Mouse (Mus musculus) MEL (cell line): ENCODE results near the gene Gfy. TPM values are rescaled to one million over a fixed set of nuclear protein-coding genes. Genes with fewer than 3 reads are reported as not detected.

Experiments used
- DNase-seq: peaks from one replicate; pipeline ENCODE4 v3.0.0; 2011; ENCODE audit warnings: low read depth, low spot score
- H3K27ac ChIP-seq: 2 replicates; pipeline ENCODE4 v1.5.1; 2012; ENCODE audit warnings: low read depth, mild to moderate bottlenecking, control low read depth, low read length, moderate library complexity; ENCODE audit not compliant: control insufficient read depth
- H3K27me3 ChIP-seq, 2 experiments: fragments of 150-350 bp in 1 of 2; sonication (generic) in 1 of 2; 2 replicates each; pipeline ENCODE4 v1.6.1; 2012; ENCODE audit warnings: low read length in 2 of 2, mild to moderate bottlenecking in 2 of 2, improper control_type of control experiment in 1 of 2, moderate library complexity in 1 of 2; ENCODE audit not compliant: insufficient read depth in 2 of 2, control insufficient read depth in 1 of 2
- H3K36me3 ChIP-seq, 2 experiments: 2 replicates each; pipeline ENCODE4 v1.6.1; 2012 to 2014; ENCODE audit warnings: low read length in 2 of 2, improper control_type of control experiment in 1 of 2, inconsistent platforms in 1 of 2, mild to moderate bottlenecking in 1 of 2; ENCODE audit not compliant: insufficient read depth in 2 of 2, control insufficient read depth in 1 of 2
- H3K4me1 ChIP-seq, 2 experiments: fragments of 150-350 bp in 1 of 2; sonication (generic) in 1 of 2; 2 replicates each; pipeline ENCODE4 v1.6.1; 2012; ENCODE audit warnings: low read length in 2 of 2, improper control_type of control experiment in 1 of 2, mild to moderate bottlenecking in 1 of 2; ENCODE audit not compliant: insufficient read depth in 2 of 2, control insufficient read depth in 1 of 2
- H3K4me3 ChIP-seq, 2 experiments: fragments of 150-350 bp in 1 of 2; sonication (generic) in 1 of 2; 2 replicates each; pipeline ENCODE4 v1.5.1; 2012; ENCODE audit warnings: low read depth in 2 of 2, low read length in 2 of 2, mild to moderate bottlenecking in 2 of 2, moderate library complexity in 2 of 2, control low read depth in 1 of 2, improper control_type of control experiment in 1 of 2; ENCODE audit not compliant: control insufficient read depth in 1 of 2, insufficient read depth in 1 of 2
- H3K79me2 ChIP-seq: 2 replicates; pipeline ENCODE4 v1.6.1; 2012; ENCODE audit warnings: mild to moderate bottlenecking, low read length, moderate library complexity; ENCODE audit not compliant: control insufficient read depth, poor library complexity, insufficient read depth
- H3K9ac ChIP-seq: 2 replicates; pipeline ENCODE4 v1.6.1; 2012; ENCODE audit warnings: low read depth, mild to moderate bottlenecking, control low read depth, low read length, moderate library complexity; ENCODE audit not compliant: control insufficient read depth, poor library complexity, severe bottlenecking
- H3K9me3 ChIP-seq: fragments of 150-350 bp; sonication (generic); replicated peaks from 2 replicates; pipeline ENCODE4 v1.6.1; 2012; ENCODE audit warnings: mild to moderate bottlenecking, low read length, improper control_type of control experiment, moderate library complexity; ENCODE audit not compliant: insufficient read depth
- BHLHE40 ChIP-seq: IDR thresholded peaks from 2 replicates; pipeline ENCODE4 v1.6.1; 2012; ENCODE audit warnings: low read depth, mild to moderate bottlenecking, inconsistent platforms, low read length, improper control_type of control experiment, borderline replicate concordance
- CHD1 ChIP-seq: IDR thresholded peaks from 2 replicates; pipeline ENCODE4 v1.6.1; 2012; ENCODE audit warnings: low read depth, mild to moderate bottlenecking, inconsistent platforms, low read length, improper control_type of control experiment
- CHD2 ChIP-seq: IDR thresholded peaks from 2 replicates; pipeline ENCODE4 v1.6.1; 2011; ENCODE audit warnings: low read length, improper control_type of control experiment
- CTCF ChIP-seq, 3 experiments: IDR thresholded peaks in 2 of 3; conservative IDR thresholded peaks in 1 of 3; 2 replicates each; pipeline ENCODE4 v1.5.1; 2011 to 2012; ENCODE audit warnings: low read length in 3 of 3, low read depth in 2 of 3, mild to moderate bottlenecking in 2 of 3, improper control_type of control experiment in 1 of 3, inconsistent platforms in 1 of 3, mixed read lengths in 1 of 3, moderate library complexity in 1 of 3; ENCODE audit not compliant: control insufficient read depth in 1 of 3, insufficient read depth in 1 of 3, poor library complexity in 1 of 3, severe bottlenecking in 1 of 3
- E2F4 ChIP-seq: IDR thresholded peaks from 2 replicates; pipeline ENCODE4 v1.6.1; 2011; ENCODE audit warnings: low read depth, low read length, improper control_type of control experiment, borderline replicate concordance
- ELF1 ChIP-seq: IDR thresholded peaks from 2 replicates; pipeline ENCODE4 v1.6.1; 2014; ENCODE audit warnings: low read depth, mild to moderate bottlenecking, inconsistent platforms, low read length, improper control_type of control experiment, moderate library complexity
- EP300 ChIP-seq, 2 experiments: IDR thresholded peaks; 2 replicates each; pipeline ENCODE4 v1.6.1; 2011; ENCODE audit warnings: improper control_type of control experiment in 2 of 2, low read length in 2 of 2, low read depth in 1 of 2, mild to moderate bottlenecking in 1 of 2
- ETS1 ChIP-seq: IDR thresholded peaks from 2 replicates; pipeline ENCODE4 v1.6.1; 2012; ENCODE audit warnings: low read depth, mild to moderate bottlenecking, inconsistent platforms, low read length, improper control_type of control experiment, moderate library complexity
- GABPA ChIP-seq: IDR thresholded peaks from 2 replicates; pipeline ENCODE4 v1.6.1; 2012; ENCODE audit warnings: low read depth, mild to moderate bottlenecking, inconsistent platforms, low read length, improper control_type of control experiment, moderate library complexity
- GATA1 ChIP-seq: IDR thresholded peaks from 2 replicates; pipeline ENCODE4 v1.6.1; 2011; ENCODE audit warnings: low read depth, low read length, improper control_type of control experiment
- HCFC1 ChIP-seq: IDR thresholded peaks from 2 replicates; pipeline ENCODE4 v1.6.1; 2012; ENCODE audit warnings: low read depth, mild to moderate bottlenecking, inconsistent platforms, low read length, improper control_type of control experiment, moderate library complexity
- KAT2A ChIP-seq: conservative IDR thresholded peaks from 2 replicates; pipeline ENCODE4 v1.6.1; 2012; ENCODE audit warnings: low read depth, low read length, improper control_type of control experiment, inconsistent platforms
- MAFK ChIP-seq: IDR thresholded peaks from 2 replicates; pipeline ENCODE4 v1.6.1; 2011; ENCODE audit warnings: low read depth, mild to moderate bottlenecking, low read length, improper control_type of control experiment, borderline replicate concordance
- MAX ChIP-seq: IDR thresholded peaks from 2 replicates; pipeline ENCODE4 v1.6.1; 2011; ENCODE audit warnings: low read length, improper control_type of control experiment
- MAZ ChIP-seq: IDR thresholded peaks from 2 replicates; pipeline ENCODE4 v1.6.1; 2012; ENCODE audit warnings: low read depth, mild to moderate bottlenecking, inconsistent platforms, low read length, improper control_type of control experiment
- MXI1 ChIP-seq: IDR thresholded peaks from 2 replicates; pipeline ENCODE4 v1.6.1; 2011; ENCODE audit warnings: mild to moderate bottlenecking, low read depth, low read length, improper control_type of control experiment
- MYB ChIP-seq: IDR thresholded peaks from 2 replicates; pipeline ENCODE4 v1.6.1; 2011; ENCODE audit warnings: mild to moderate bottlenecking, low read depth, low read length, improper control_type of control experiment
- MYC ChIP-seq: IDR thresholded peaks from 2 replicates; pipeline ENCODE4 v1.6.1; 2011; ENCODE audit warnings: low read depth, mild to moderate bottlenecking, low read length, improper control_type of control experiment, moderate library complexity
- NRF1 ChIP-seq: IDR thresholded peaks from 2 replicates; pipeline ENCODE4 v1.6.1; 2014; ENCODE audit warnings: low read depth, mild to moderate bottlenecking, inconsistent platforms, low read length, improper control_type of control experiment, moderate library complexity; ENCODE audit not compliant: poor library complexity, insufficient read depth, severe bottlenecking
- POLR2A ChIP-seq, 2 experiments: IDR thresholded peaks; 2 replicates each; pipeline ENCODE4 v1.6.1; 2011 to 2012; ENCODE audit warnings: low read length in 2 of 2, mild to moderate bottlenecking in 2 of 2, control low read depth in 1 of 2, improper control_type of control experiment in 1 of 2, low read depth in 1 of 2, moderate library complexity in 1 of 2; ENCODE audit not compliant: control insufficient read depth in 1 of 2, insufficient read depth in 1 of 2, poor library complexity in 1 of 2
- POLR2AphosphoS2 ChIP-seq: IDR thresholded peaks from 2 replicates; pipeline ENCODE4 v1.6.1; 2011; ENCODE audit warnings: low read length, improper control_type of control experiment
- POLR2AphosphoS5 ChIP-seq: IDR thresholded peaks from 2 replicates; pipeline ENCODE4 v1.6.1; 2012; ENCODE audit warnings: low read depth, borderline replicate concordance, mild to moderate bottlenecking, inconsistent platforms, low read length, moderate library complexity, mixed read lengths
- RAD21 ChIP-seq: IDR thresholded peaks from 2 replicates; pipeline ENCODE4 v1.6.1; 2011; ENCODE audit warnings: mild to moderate bottlenecking, low read depth, low read length, improper control_type of control experiment
- RCOR1 ChIP-seq: IDR thresholded peaks from 2 replicates; pipeline ENCODE4 v1.6.1; 2012; ENCODE audit warnings: low read depth, mild to moderate bottlenecking, inconsistent platforms, low read length, improper control_type of control experiment
- SIN3A ChIP-seq: IDR thresholded peaks from 2 replicates; pipeline ENCODE4 v1.6.1; 2012; ENCODE audit warnings: low read length, improper control_type of control experiment, inconsistent platforms
- SMC3 ChIP-seq: IDR thresholded peaks from 2 replicates; pipeline ENCODE4 v1.6.1; 2011; ENCODE audit warnings: low read depth, low read length, improper control_type of control experiment
- TAL1 ChIP-seq: IDR thresholded peaks from 2 replicates; pipeline ENCODE4 v1.6.1; 2012; ENCODE audit warnings: mild to moderate bottlenecking, inconsistent platforms, low read length, moderate library complexity, mixed read lengths
- TBP ChIP-seq: IDR thresholded peaks from 2 replicates; pipeline ENCODE4 v1.8.0; 2011; ENCODE audit warnings: low read depth, low read length, improper control_type of control experiment
- TCF12 ChIP-seq: IDR thresholded peaks from 2 replicates; pipeline ENCODE4 v1.6.1; 2014; ENCODE audit warnings: low read depth, mild to moderate bottlenecking, inconsistent platforms, low read length, improper control_type of control experiment, moderate library complexity
- UBTF ChIP-seq: IDR thresholded peaks from 2 replicates; pipeline ENCODE4 v1.6.1; 2012; ENCODE audit warnings: low read depth, mild to moderate bottlenecking, inconsistent platforms, low read length, improper control_type of control experiment, moderate library complexity, borderline replicate concordance; ENCODE audit not compliant: insufficient read depth
- USF2 ChIP-seq, 2 experiments: IDR thresholded peaks; 2 replicates each; pipeline ENCODE4 v1.6.1; 2011 to 2012; ENCODE audit warnings: improper control_type of control experiment in 2 of 2, low read length in 2 of 2, borderline replicate concordance in 1 of 2, inconsistent platforms in 1 of 2, low read depth in 1 of 2, mild to moderate bottlenecking in 1 of 2; ENCODE audit not compliant: insufficient read depth in 1 of 2
- ZC3H11A ChIP-seq: IDR thresholded peaks from 2 replicates; pipeline ENCODE4 v1.6.1; 2012; ENCODE audit warnings: low read depth, mild to moderate bottlenecking, inconsistent platforms, low read length, improper control_type of control experiment
- ZKSCAN1 ChIP-seq: IDR thresholded peaks from 2 replicates; pipeline ENCODE4 v1.6.1; 2012; ENCODE audit warnings: low read depth, mild to moderate bottlenecking, inconsistent platforms, low read length, improper control_type of control experiment, moderate library complexity
- ZMIZ1 ChIP-seq: IDR thresholded peaks from 2 replicates; pipeline ENCODE4 v1.6.1; 2012; ENCODE audit warnings: low read depth, mild to moderate bottlenecking, inconsistent platforms, low read length, improper control_type of control experiment, moderate library complexity
- ZNF384 ChIP-seq: IDR thresholded peaks from 2 replicates; pipeline ENCODE4 v1.6.1; 2012; ENCODE audit warnings: low read depth, mild to moderate bottlenecking, inconsistent platforms, low read length, improper control_type of control experiment
- polyA plus RNA-seq, 2 experiments: library from polyadenylated mRNA; stranded (reverse) in 1 of 2; unstranded in 1 of 2; fragments of >175 nt in 1 of 2; fragments of >200 nt in 1 of 2; gene quantifications; 2 replicates each; pipeline versions ENCODE4 v1.2.1 to v1.2.4; 2012; ENCODE audit warnings: low replicate concordance in 2 of 2, low read depth in 1 of 2; ENCODE audit not compliant: insufficient read length in 2 of 2, insufficient read depth in 1 of 2, missing spikeins in 1 of 2
- total RNA-seq: library from RNA; depleted of rRNA; stranded (reverse); fragments of 300-350 nt; gene quantifications from 2 replicates; pipeline ENCODE4 v1.2.3, GENCODE M21; 2012

The Gfy gene
- total and polyA plus RNA-seq, 3 experiments, result not detected

DNA sequence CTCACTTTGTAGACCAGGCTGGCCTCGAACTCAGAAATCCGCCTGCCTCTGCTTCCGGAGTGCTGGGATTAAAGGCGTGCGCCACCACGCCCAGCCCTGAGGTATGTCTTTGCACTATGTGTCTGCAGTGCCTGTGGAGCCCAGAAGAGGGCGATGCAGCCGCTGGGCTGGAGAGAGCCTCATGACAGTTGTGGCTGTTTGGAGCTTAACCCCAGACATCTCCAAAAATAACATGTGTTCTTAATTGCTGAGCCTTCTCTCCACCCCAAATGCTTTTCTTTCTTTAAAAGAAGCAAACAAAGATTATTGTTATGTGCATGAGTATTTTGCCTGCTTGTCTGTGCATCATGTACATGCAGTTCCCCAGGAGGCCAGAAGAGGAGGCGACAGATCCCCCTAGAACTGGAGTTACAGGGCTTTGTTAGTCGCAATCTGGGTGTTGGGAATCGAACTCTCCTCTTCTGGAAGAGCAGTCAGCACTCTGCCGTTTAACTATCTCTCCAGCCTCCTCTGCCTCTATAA, 24.3 kb downstream of the Gfy start:
- H3K36me3 ChIP-seq, result peaks cover 0 to 7% of the 10 kb centered on the region in 2 experiments; a peak in 2 of 4 replicates
- DNase-seq, result peak; percentile 89

DNA sequence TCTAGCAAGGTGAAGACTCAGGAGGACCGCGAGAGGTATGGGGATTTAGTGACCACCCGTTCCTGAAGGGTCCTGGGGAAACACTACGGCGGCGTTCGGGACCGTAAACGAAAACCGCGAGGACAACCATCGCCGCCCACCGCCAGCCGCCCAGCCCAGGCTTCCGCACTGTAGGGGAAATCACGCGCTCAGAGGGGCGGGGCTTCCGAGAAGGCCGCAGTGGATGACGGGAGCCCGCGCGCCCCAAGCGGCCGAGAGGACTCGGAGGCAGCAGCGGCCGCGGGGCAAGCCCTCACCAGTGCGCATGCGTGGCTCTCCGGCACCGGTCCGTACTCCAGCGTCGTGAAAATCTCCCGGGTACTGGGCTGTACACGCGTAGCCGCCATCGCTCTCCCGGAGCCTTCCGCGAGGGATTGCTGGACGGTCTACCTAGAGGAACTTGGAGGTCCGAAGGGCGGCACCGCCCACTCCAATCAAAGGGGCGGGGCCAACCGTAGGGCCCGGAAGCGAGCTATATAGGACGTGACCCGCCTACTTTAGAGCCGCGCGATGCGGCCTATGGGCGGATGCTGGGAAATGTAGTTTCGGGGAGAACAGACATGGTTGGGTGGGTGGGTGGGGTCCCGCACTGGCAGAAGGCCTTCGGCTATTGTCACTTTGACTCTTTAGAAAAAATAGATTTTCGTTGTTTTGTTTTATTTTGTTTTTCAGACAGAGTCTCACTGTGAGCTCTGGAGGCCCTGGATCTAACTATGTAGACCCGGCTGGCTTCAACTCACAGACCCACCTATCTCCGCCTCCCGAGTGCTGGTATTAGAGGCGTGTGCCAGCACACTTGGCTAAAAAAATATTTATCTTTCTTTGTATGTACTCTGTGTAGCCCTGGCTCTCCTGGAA, 25.0 kb downstream of the Gfy start, which contains the start of the genes Pih1d1 and Aldh16a1:
Pih1d1 (plus strand) TSS at position 208 of the 897 bp plus-strand sequence.
Aldh16a1 (minus strand) TSS at position 489 of the 897 bp plus-strand sequence.
- H3K27me3 ChIP-seq, result no peaks in the 10 kb centered on the region
- TF ChIP-seq UBTF, result 0 out of 2 replicates have a peak, but pooled peaks have one; percentile 17
- peak; percentile 97 for TF ChIP-seq NRF1
- TF ChIP-seq KAT2A, result peak; percentile 65
- peak; percentile 82 for TF ChIP-seq SIN3A
- TF ChIP-seq CHD1, result 0 out of 2 replicates have a peak, but pooled peaks have one; percentile 56
- peak; percentile 44; the same call in 1 of the 2 replicates for TF ChIP-seq ETS1
- no peak for TF ChIP-seq USF2 (IDR thresholded peaks at IDR 0.05; ENCODE audit: borderline replicate concordance in 1 of 2, insufficient read depth in 1 of 2, low read depth in 1 of 2, low read length in 2 of 2)
- TF ChIP-seq MAX, result peak; percentile 89
- no peak for TF ChIP-seq RAD21
- no peak for TF ChIP-seq ZC3H11A
- peak; percentile 76; the same call in 1 of the 2 replicates for TF ChIP-seq E2F4
- peak; percentile 61 for TF ChIP-seq CHD2
- peak; percentile 51; the same call in 1 of the 2 replicates for TF ChIP-seq RCOR1
- peak in 2 of 3 experiments; percentile 37 to 47; a peak in 4 of 6 replicates for TF ChIP-seq CTCF (IDR thresholded peaks at IDR 0.05 in 2 of 3, conservative IDR thresholded peaks at IDR 0.05 in 1 of 3; ENCODE audit: control insufficient read depth in 1 of 3, insufficient read depth in 1 of 3, low read depth in 2 of 3, low read length in 3 of 3, poor library complexity in 1 of 3, severe bottlenecking in 1 of 3)

More for the DNA sequence above, 24.3 kb downstream of the Gfy start:
- H3K27me3 ChIP-seq, result no peaks in the 10 kb centered on the region
- H3K9ac ChIP-seq, result peak overlapping the region; percentile 63
- peaks cover 7% of the 10 kb centered on the region; the same call in 1 of the 2 replicates for H3K79me2 ChIP-seq
- peaks cover 4 to 12% of the 10 kb centered on the region in 2 experiments; a peak in 3 of 4 replicates for H3K4me1 ChIP-seq
- H3K4me3 ChIP-seq, result peak overlapping the region; percentile 69 to 85
- no peaks in the 10 kb centered on the region for H3K9me3 ChIP-seq
- TF ChIP-seq MAX (peak; percentile 62; the same call in 1 of the 2 replicates), GATA1 (no peak), CHD1 (no peak), ETS1 (peak; percentile 29; the same call in 1 of the 2 replicates), KAT2A (no peak), MAZ (no peak), MAFK (no peak), ZMIZ1 (no peak), POLR2AphosphoS2 (no peak), ZC3H11A (0 out of 2 replicates have a peak, but pooled peaks have one; percentile 7), POLR2A (IDR thresholded peaks at IDR 0.05; ENCODE audit: control insufficient read depth in 1 of 2, insufficient read depth in 1 of 2, low read depth in 1 of 2, low read length in 2 of 2, poor library complexity in 1 of 2) (no peak), EP300 (IDR thresholded peaks at IDR 0.05; ENCODE audit: low read depth in 1 of 2, low read length in 2 of 2) (0 out of 4 replicates have a peak, but pooled peaks of 1 of the 2 experiments have one; percentile 20), POLR2AphosphoS5 (no peak), ELF1 (peak; percentile 57; the same call in 1 of the 2 replicates), TAL1 (no peak), CHD2 (no peak), NRF1 (no peak), HCFC1 (no peak; the same call in none of the 2 replicates), CTCF (IDR thresholded peaks at IDR 0.05 in 2 of 3, conservative IDR thresholded peaks at IDR 0.05 in 1 of 3; ENCODE audit: control insufficient read depth in 1 of 3, insufficient read depth in 1 of 3, low read depth in 2 of 3, low read length in 3 of 3, poor library complexity in 1 of 3, severe bottlenecking in 1 of 3) (peak; percentile 66 to 77 (median 68)), MYC (peak; percentile 69), SMC3 (peak; percentile 31; the same call in 1 of the 2 replicates), TCF12 (0 out of 2 replicates have a peak, but pooled peaks have one; percentile 18), MXI1 (no peak; the same call in 1 of the 2 replicates), ZKSCAN1 (no peak), GABPA (no peak), ZNF384 (no peak), SIN3A (peak; percentile 10; the same call in 1 of the 2 replicates), BHLHE40 (no peak), RCOR1 (no peak), TBP (no peak; the same call in 1 of the 2 replicates), MYB (peak; percentile 58; the same call in 1 of the 2 replicates)
- peak overlapping the region; percentile 85 for H3K27ac ChIP-seq

More for the DNA sequence above, 25.0 kb downstream of the Gfy start, which contains the start of the genes Pih1d1 and Aldh16a1:
- H3K27ac ChIP-seq, result peak within 1 kb of the TSS; percentile 97
- no peaks in the 10 kb centered on the region for H3K9me3 ChIP-seq
- H3K36me3 ChIP-seq, result peaks cover 0 to 7% of the 10 kb centered on the region in 2 experiments; a peak in 2 of 4 replicates
- peaks cover 4 to 12% of the 10 kb centered on the region in 2 experiments; a peak in 3 of 4 replicates for H3K4me1 ChIP-seq
- H3K79me2 ChIP-seq, result peaks cover 7% of the 10 kb centered on the region; the same call in 1 of the 2 replicates
- DNase-seq, result peak; percentile 96
- H3K9ac ChIP-seq, result peak within 1 kb of the TSS; percentile 99
- peak within 1 kb of the TSS; percentile 84 to 85 for H3K4me3 ChIP-seq
